In genomic region chr2:78961580-78961979, GRCm38 (mm10) we compare ENCODE assay signal across 14 mouse cellular contexts.
DNase-seq lines count a peak whose midpoint lies in the region; ATAC-seq and TF ChIP-seq lines count a peak whose summit lies in the region.
"Had no signal": no experiment of that assay in that cellular context is flagged by ENCODE, and none has a peak within 500 bp of the region (broad histone marks: within the 10 kb centered on the region; RNA-seq: fewer than 3 reads in every experiment).

No protein-coding gene starts in this region.

- H3K4me3 ChIP-seq in liver, embryonic 11.5 days (ENCODE audit: low read depth, low read length) = no peak overlapping the region
- no peak overlapping the region for H3K4me3 ChIP-seq in small intestine, adult 2 months (ENCODE audit: low read depth, low read length)
- H3K4me3 ChIP-seq in midbrain, embryonic 15.5 days = no peak overlapping the region
- H3K4me3 ChIP-seq: embryonic facial prominence, embryonic 13.5 days; left cerebral cortex, adult 2 months; midbrain, embryonic 12.5 days had no signal

- H3K9me3 ChIP-seq in liver, embryonic 11.5 days (ENCODE audit: control insufficient read depth, low read length) = no peaks in the 10 kb centered on the region
- H3K9me3 ChIP-seq in midbrain, embryonic 15.5 days = no peaks in the 10 kb centered on the region
- H3K9me3 ChIP-seq: embryonic facial prominence, embryonic 13.5 days; midbrain, embryonic 12.5 days had no signal

- no peak for DNase-seq in liver, embryonic 11.5 days (ENCODE audit: low spot score)
- no peak for DNase-seq in liver
- peak; percentile 10 for DNase-seq in T-cell, adult 2 months (ENCODE audit: low spot score)
- DNase-seq in adrenal gland, postnatal 36 days = no peak
- DNase-seq in spleen, postnatal 36 days (ENCODE audit: low spot score in 2 of 2) = no peak
- DNase-seq: heart, postnatal 10 days; kidney, postnatal 10 days; thymus, postnatal 25 days had no signal

- H3K9ac ChIP-seq in liver, embryonic 11.5 days (ENCODE audit: low read depth, low read length) = no peak overlapping the region
- H3K9ac ChIP-seq in midbrain, embryonic 15.5 days = no peak overlapping the region
- H3K9ac ChIP-seq: embryonic facial prominence, embryonic 13.5 days; midbrain, embryonic 12.5 days had no signal

- H3K36me3 ChIP-seq in liver, embryonic 11.5 days (ENCODE audit: control insufficient read depth, insufficient read depth, low read length) = no peaks in the 10 kb centered on the region
- H3K36me3 ChIP-seq in small intestine, adult 2 months (ENCODE audit: control insufficient read depth, insufficient read depth, low read length) = no peaks in the 10 kb centered on the region
- no peaks in the 10 kb centered on the region for H3K36me3 ChIP-seq in midbrain, embryonic 15.5 days (replicated peaks)
- H3K36me3 ChIP-seq: embryonic facial prominence, embryonic 13.5 days; midbrain, embryonic 12.5 days had no signal

- TF ChIP-seq POLR2A in small intestine, adult 2 months (IDR thresholded peaks at IDR 0.05; ENCODE audit: low read depth, low read length) = no peak

- 26% methylated on average over 7 of the region's 7 CpGs for WGBS in liver, embryonic 11.5 days
- 22% methylated on average over 7 of the region's 7 CpGs for WGBS in small intestine, adult 2 months
- WGBS in midbrain, embryonic 15.5 days = 42% methylated on average over 7 of the region's 7 CpGs

- TF ChIP-seq CTCF in small intestine, adult 2 months (IDR thresholded peaks at IDR 0.05; ENCODE audit: extremely low read depth, insufficient read length, insufficient replicate concordance, low read depth, low read length) = no peak

- ATAC-seq in liver, embryonic 11.5 days (replicated peaks; ENCODE audit: low FRiP score) = peak; percentile 62; the same call in 1 of the 2 replicates
- ATAC-seq in inflammation-experienced regulatory T-cells, adult 6 months = peak; percentile 77
- no peak for ATAC-seq in midbrain, embryonic 15.5 days (replicated peaks)

- H3K4me2 ChIP-seq in liver, embryonic 11.5 days = peak overlapping the region; percentile 38
- no peak overlapping the region for H3K4me2 ChIP-seq in midbrain, embryonic 15.5 days
- H3K4me2 ChIP-seq: midbrain, embryonic 12.5 days had no signal

- H3K4me1 ChIP-seq in liver, embryonic 11.5 days (replicated peaks; ENCODE audit: control insufficient read depth, insufficient read depth, low read length) = peaks cover 10% of the 10 kb centered on the region; the same call in 1 of the 2 replicates
- no peaks in the 10 kb centered on the region; the same call in 1 of the 2 replicates for H3K4me1 ChIP-seq in small intestine, adult 2 months (ENCODE audit: control insufficient read depth, insufficient read depth, insufficient read length, low read length)
- H3K4me1 ChIP-seq in midbrain, embryonic 15.5 days = peaks cover 15% of the 10 kb centered on the region; the same call in 1 of the 2 replicates

- no peak overlapping the region for H3K27ac ChIP-seq in liver, embryonic 11.5 days (ENCODE audit: low read depth, low read length)
- H3K27ac ChIP-seq in small intestine, adult 2 months (ENCODE audit: insufficient read depth, low read depth, low read length) = 0 out of 2 replicates have a peak overlapping the region, but pooled peaks have one; percentile 2
- H3K27ac ChIP-seq in midbrain, embryonic 15.5 days = no peak overlapping the region
- H3K27ac ChIP-seq: embryonic facial prominence, embryonic 13.5 days; left cerebral cortex, adult 2 months; midbrain, embryonic 12.5 days had no signal

- no peaks in the 10 kb centered on the region for H3K27me3 ChIP-seq in liver, embryonic 11.5 days (replicated peaks; ENCODE audit: control insufficient read depth, insufficient read depth, low read length)
- H3K27me3 ChIP-seq in small intestine, adult 2 months (ENCODE audit: control insufficient read depth, insufficient read depth, low read length) = no peaks in the 10 kb centered on the region
- H3K27me3 ChIP-seq in midbrain, embryonic 15.5 days (replicated peaks) = no peaks in the 10 kb centered on the region
- H3K27me3 ChIP-seq: midbrain, embryonic 12.5 days had no signal
